Mouse (Mus musculus) adrenal gland, adult 8-10 months (tissue): ENCODE measurements at regions not wholly inside any gene's neighbourhood (a gene's known extent, or its start where the extent isn't known, plus 50 kb on each side); places are given as distances from the start of the nearest gene placed in this dataset.
A peak's percentile ranks its signal among the peaks of the same experiment; 100 is the strongest.
"Not testable (repeated sequence)": the region's sequence is repeated elsewhere in the genome, so short reads cannot be mapped to it uniquely, and the experiment has no call there.

Experiments used
- DNase-seq: peaks from one replicate; pipeline ENCODE4 v3.0.0; 2022

DNA sequence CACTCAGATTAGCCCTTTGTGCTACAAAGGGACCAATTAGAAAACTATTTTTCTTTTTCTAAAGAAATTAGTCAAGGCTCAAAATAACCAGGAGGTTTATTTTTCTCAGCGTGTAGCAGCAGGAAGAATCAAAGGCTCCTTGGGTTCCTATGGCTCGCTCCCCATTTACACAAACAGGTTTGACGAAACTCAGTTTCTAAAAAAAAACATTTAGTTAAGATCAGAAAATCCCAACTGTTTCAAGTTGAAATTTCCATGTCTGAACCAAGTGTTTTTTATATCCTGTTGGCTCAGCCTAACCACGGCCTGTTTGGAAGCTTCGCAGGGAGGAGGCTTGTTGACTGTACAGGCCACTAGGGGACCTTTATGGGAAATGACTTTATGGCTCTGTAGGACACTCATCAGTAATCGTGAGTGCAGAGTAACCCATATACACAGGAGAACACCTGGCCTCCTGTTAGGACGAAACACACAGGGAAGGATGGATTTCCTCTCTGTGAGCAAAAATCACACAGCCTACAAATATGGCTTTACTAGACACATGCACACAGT, 215.6 kb upstream of the Sesn3 start:
- no peak for DNase-seq

DNA sequence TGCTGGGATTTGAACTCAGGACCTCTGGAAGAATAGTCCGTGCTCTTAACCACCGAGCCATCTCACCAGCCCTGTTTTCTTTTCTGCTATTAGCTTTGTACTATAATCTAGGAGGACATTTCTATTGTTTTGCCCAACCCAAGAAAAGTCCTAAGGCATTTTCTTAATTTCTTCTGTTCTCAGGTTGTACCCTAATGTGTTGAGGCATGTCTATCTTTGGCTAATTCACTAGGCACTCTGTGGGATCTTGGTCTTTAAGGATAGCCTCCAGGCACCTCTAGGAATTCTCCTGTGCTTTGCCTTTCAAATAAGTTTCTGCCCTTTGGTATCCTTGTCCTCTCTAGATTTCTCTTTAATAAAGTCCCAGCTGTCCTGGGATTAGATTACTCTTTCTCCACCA, 214.6 kb upstream of the Sesn3 start:
- DNase-seq: no peak

DNA sequence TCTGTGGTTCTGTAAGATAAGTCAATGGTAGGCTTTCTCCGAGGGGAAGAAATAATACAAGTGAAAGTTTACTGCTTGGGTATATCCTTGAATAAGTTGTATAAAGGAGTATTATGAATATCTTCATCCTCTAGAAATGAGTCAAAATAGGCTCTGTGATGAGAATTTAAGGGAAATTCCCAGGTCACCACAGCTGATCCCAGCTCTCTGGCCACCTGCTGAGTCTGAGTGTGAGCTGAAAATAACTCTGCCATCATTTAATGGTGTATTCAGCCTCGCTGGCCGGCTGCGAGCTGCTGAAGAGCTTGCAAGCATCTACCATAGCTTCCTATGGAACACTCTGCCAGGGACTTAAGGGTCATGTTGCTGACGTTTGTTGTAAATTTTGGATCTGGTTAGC, 213.5 kb upstream of the Sesn3 start:
- DNase-seq: no peak

DNA sequence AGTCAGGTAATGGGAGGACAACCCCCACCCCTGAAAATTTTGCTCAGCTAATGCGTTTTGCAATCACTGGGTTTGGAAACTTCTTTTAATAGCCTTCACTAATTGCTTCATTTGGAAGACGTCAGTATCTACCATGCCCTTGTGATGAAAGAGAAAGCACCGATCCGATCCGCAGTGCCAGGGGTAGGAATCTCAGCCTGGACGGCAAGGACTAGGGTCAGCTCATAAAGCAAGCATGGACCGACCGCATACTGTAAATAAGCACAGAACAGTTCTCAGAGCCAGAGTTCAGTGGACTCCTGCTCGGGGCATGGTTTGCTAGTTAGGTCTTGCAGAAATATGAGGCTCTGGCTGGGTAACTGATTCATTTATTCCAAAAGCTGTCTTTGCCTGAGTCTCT, 213.0 kb upstream of the Sesn3 start:
- peak; percentile 50 for DNase-seq

DNA sequence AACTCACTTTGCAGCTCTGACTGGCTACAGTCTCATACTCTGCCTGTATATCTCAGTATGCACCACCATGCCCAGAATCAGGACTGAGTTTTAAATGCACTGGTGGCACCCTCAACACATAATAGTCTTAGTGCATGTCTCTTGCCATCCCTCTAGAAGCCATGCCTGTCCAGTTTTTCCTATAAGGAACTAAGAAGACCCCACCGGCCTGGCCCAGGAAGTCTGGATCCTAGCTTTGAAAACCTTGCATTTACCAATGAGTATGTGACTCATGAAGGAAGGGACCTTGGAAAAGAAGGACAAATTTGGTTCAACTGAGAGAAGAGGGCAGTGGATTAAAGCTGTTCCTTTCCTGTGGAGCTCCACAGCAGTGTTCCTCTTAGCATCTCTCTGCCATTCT, 212.2 kb upstream of the Sesn3 start:
- no peak for DNase-seq

DNA sequence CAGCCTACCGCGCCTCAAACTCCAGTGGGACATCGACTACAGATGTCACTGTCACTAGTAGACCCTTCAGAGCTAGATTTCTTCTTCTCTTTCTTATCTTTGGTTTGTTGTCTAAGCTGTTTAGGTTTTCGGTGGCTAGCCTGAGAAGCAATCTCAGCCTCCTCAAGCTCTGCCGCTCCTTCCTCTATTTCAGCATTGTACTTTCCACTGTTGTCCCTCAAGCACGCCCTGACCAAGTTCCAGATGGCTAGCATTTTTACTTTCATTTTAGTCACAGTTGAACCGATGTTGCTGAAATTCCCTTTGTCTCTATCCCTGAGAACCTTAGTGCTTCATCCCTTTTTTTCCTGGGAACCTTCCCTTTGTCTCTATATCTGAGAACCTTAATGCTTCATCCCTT, 208.1 kb upstream of the Sesn3 start:
- not testable (repeated sequence) for DNase-seq

DNA sequence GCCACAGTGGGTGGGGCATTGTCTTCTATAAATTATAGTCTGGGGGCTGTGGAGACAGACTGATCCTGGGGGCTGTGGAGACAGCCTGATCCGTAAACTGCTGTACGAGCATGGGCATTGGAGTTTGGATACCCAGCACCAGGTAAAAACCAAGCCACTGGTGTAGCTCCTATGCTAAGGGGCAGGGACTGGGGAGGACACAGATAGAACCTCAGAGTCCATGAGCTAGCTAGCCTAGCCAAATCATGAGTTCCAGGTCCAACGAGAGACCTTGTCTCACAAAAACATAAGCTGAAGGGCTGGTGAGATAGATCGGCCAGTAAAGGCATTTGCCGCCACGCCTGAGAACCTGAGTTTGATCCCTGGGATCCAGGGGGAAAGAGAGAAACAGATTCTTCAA, 205.8 kb upstream of the Sesn3 start:
- DNase-seq: no peak

DNA sequence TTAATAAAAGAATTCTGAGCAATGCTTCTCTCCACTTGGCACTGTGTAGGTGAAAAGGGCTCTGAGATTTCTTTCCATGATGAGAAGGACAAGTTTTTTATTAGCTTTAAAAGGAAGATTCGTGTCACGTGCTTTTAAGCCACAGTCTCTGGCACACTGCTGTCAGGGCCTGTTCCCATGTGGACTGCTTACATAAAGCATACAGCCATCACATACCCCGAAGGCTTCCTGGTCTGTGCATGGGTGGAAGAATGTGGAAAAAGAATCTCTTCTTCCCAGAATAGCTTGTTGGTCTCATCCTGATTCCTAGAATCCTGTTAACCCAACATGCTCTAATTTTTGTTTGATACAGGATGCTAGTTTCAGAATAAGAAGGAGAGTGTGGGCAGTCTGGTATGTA, 205.1 kb upstream of the Sesn3 start:
- no peak for DNase-seq

DNA sequence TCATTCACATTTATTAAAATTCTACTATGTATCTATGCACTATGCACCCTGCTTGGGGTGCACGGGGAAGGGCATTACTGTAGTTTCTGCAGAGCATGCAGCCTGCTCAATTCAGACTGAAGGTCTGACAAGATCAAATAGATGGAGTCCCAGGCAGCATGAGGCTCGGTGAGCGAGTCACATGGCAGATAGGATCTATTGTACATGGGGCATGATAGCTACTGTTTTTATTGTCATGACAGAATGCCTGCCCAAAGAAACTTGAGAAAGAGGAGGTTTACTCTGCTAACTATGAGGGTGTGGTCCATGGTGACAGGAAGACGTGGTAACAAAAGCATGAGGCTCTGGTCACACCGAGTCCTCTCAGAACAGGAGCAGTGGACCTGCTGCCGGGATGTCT, 203.1 kb upstream of the Sesn3 start:
- no peak for DNase-seq

DNA sequence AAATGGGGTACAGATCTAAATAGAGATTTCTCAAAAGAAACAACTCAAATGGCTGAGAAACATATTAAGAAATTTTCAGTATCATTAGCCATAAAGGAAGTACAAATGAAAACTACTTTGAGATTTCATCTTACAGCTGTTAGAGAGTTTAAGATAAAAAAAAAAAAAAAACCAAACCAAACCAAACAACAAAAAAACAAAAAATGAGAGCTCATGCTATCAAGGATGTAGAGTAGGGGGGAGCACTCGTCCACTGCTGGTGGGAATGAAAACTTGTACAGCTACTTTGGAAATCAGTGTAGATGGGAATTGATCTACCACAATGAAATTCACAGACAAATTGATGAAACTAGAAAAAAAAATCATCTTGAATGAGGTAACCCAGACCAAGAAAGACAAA, 201.9 kb upstream of the Sesn3 start:
- no peak for DNase-seq

DNA sequence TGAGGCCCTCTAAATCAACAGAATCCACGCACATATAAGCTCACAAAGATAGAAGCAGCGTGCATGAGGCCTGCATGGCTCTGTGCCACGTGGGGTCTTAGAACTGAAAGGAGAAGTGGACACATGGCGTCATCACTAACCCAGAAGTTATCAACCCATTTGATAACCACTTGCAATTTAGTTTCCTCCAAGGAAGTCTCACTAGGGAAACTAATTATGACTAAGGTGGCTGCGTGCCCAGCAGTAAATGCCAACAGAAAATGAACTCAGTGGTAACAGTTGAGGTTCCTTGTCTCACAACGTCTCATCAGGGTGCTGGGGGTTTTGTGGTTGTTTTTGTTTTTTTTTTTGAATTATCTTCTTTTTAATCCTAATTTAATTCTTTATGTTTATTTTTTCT, 200.6 kb upstream of the Sesn3 start:
- DNase-seq: no peak

DNA sequence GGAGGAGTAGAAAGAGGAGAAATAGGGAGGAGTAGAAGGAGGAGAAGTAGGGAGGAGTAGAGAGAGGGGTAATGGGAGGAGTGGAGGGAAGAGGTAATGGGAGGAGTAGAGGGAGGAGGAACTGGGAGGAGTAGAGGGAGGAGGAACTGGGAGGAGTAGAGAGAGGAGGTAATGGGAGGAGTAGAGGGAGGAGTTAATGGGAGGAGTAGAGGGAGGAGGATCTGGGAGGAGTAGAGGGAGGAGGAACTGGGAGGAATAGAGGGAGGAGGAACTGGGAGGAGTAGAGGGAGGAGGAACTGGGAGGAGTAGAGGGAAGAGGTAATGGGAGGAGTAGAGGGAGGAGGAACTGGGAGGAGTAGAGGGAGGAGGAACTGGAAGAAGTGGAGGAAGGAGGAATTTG, 200.0 kb upstream of the Sesn3 start:
- DNase-seq: not testable (repeated sequence)

DNA sequence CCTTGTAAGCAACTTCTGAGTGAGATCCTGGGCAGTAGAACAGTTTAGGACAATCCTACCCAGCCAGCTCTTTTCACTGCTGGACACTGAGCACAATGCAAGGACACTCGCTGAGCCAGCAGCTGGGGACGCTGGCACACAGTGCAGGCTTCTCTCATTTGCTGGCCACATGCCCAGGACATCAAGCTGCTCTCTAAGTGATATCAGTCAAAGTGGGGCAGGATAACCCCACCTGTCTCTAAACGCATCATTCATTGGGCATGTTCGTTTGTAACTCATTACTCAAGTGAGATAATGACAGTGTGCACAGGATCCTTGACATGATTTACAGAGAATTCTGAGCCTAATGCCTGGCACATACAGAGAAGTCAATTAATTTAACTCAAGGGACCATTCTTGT, 199.4 kb upstream of the Sesn3 start:
- DNase-seq: peak; percentile 93

DNA sequence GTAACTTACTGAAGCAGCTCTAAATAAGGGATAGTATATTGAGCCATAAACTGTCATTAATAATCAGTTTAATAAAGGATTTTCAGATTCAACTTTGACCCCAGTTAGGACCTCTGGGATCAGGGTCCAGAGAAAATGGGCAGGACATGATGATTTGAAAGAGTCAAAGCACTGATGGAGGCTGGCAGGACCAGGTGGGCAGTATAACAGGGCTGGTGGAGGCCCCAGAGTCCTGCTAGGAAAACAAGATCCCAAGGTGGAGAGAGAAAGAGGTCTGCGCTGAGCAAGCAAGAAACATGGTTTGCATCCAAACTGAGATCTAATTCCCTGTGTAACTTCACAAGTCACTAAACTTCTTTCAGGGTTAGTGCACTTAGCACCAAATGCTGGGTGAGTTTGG, 199.0 kb upstream of the Sesn3 start:
- no peak for DNase-seq

DNA sequence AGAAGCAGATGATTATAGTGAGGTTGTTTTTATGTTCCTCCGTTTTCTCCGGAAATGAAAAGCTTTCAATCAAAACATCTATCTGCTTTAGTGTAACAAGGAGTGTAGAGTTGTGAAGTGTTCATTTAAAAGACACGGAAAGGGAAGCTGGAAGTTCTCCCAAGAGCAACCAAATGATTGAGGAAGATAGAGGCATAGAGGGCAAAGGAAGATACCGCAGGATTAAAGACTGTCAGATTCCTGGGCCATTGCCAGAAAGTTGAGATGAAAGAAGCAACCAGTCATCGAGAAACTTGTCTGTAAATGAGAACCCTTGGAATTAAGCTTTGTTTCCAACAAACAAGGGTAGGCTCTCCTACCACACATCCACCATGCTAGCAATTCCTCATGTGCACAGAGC, 198.1 kb upstream of the Sesn3 start:
- DNase-seq: no peak

DNA sequence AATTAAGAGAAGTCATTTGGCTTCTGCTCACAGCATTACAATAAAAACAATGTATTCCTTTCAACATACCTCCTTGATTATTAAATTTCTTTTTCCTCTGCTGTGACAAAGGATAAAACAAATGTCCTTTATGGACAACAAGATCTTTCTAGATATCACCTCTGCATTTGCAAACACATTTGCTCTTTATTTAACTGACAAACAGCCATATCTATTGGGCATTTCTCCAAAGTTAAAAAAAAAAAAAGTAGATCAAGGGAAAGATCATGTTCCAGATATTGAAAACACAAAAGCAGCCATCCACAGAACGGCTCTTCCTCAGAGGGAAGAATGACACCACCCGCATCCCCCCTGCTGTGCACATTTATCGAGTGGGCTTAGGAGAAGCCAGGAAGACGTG, 193.7 kb upstream of the Sesn3 start:
- no peak for DNase-seq

DNA sequence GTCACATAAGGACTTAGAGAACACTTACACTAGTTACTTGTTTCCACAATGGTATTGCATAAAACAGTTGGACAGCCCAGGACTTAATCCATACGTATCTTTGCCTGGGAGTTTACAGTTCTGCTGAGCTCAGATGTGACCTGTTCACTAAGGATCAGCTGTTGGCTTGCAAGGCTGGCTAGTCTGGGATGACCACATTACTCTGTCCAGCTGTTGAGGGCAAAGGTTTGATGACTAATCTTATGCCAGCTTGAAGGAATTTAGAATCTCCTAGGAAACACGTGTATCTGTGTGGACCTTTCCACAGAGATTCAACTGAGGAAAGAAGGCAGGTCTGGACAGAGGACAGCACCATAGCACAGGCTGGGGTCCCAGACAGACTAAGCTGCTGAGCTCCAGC, 188.7 kb upstream of the Sesn3 start:
- DNase-seq: no peak

DNA sequence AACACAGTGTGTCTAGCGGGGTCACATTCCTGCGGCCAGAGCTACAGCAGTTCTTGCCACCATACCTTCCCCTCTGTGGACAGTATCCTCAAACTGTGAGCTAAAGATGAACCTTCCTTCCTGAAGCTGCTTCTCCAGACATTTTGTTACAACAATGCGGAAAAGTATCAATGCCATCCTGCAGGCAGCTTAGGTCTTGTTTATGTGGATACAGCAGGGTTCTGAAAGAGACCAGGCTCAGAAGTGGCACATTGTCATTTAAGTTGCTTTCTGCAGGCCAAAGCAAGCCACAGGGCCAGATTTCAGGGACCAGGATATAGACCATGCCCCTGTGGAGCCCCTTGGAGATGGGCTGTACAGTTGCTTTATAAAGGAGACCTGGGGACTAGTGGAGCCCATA, 188.3 kb upstream of the Sesn3 start:
- no peak for DNase-seq

DNA sequence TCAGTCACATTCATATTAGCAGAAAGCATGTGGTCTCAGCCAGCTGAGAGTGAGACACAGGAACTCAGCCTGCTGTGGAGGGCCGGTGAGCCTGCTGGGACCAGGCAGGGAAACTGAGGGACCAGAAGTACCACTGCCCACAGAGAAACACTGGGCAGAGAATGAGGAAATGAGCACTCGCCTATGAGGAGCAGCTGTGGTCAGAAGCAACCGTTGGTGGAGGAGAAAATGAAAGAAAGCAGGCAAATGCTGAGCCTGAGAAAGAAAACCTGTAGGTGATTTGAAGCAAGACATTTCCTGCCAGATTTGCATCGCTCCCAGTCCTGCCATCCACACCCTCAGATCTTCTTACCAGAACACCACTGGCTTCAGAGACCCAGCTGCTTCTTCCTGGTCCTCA, 187.0 kb upstream of the Sesn3 start:
- no peak for DNase-seq

DNA sequence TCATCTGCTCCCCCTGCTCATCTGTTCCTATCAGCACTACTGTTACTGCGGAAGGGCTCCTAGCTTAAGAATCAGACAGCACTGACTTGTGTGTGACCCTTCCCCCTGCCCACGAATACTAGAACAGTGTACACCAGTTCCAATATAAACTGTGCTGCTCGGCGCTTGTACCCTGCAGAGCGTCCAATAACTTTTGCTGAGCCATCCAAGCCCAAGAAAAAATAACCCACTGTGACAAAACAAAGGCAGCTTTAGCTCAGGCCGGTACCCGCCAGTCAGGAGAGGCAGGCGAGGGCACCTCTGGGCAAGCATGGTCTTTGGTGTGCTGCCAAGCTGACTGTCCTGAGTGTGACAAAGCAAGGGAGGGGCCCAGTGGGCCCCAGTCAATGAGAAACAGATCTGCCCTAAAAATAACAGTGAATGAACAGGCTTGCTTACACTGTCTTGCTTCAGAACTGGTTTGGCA, 185.0 kb upstream of the Sesn3 start:
- no peak for DNase-seq

DNA sequence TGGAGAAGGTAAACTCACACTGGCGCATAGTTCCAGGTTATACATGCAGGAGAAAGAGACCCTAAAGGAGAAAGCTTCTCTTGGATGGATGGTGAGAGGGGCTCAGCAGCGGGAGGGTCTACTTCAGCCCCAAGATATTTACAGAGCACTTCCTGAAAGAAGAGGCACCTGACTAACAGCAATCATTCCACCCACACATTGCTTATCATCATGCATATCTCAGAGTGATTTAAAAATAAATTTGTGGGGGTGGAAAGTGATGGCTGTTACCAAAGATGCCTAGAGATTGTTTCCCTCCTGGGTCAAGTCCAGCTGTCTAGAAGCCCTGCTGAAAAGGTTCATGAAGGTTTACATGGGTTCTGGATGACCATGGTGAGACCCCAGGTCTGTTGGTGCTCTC, 184.4 kb upstream of the Sesn3 start:
- no peak for DNase-seq

DNA sequence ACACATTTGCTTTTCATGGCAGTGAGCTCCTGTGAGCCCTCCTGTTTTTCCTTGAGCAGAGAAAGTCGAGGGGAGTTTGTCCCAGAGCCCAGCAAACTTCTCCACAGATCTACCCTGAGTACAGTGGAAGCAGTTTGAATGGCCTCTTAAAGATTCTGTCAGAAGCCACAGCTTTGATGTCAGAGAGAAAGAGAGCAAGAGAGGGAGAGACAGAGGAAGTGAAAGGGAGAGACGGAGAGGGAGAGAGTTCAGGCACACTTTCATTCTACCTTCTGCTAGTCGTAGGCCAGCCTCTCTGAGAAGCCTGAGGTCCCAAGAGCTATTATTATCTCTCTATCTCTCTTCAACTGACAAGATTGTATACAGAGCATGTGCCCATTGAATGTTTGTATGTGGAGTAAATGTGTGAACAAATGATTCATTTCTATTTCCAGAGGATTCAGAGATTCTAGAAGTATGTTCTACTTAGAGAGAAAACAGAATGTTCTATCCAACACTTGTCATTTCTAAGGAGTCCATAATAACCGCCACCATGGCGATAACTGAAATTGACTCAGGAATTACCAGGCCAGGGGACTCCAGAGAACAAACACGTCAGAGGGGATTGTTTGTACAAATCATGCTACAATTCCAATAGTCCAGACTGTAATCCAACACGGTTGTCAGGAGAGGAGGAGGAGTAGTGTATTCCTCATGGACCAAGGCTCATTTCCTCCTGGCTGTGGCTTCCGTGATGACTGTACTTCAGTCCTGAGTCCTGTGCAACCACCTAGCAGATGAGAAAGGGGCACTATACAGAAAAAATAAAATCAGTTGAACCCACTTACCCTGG, 183.6 kb upstream of the Sesn3 start:
- no peak for DNase-seq

DNA sequence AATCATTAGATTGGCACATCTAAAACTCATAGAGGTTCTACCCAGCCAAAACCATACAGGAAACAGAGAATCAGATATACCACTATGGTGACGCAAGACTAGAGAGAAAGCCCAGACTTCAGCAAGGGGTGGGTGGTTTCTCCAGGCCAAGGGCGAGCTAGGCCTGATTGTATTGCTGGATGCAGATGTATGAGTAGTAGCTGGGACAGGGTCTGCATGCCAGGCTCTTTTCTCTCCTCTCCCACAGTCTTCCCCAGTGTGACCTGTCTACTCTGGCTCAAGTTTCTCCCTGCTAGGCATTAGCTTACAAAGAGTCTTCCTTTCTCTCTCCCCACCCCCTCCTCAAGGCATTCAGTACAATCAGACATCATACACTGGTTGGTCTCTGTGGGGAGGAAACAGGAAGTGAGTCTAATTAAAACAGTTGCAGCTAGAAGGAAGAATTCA, 181.8 kb upstream of the Sesn3 start:
- DNase-seq: no peak

DNA sequence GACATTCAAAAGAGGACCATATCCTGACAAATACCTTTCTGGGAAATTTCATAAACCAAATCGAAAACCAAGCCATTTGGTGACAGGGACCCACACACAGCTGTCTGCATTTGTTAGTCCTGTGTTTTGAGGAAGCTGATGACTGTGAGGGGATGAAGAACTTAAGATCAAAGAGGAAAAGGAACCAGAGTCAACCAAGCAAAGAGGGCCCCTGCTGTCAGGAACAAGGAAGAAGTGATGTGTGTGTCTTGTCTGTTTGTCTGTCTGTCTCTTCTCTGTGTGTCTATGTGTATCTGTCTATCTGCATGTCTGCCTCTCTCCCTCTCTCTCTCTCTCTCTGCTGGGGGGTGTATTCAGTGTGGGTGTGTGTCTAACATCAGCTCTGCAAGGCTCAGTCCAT, 171.3 kb upstream of the Sesn3 start:
- no peak for DNase-seq

DNA sequence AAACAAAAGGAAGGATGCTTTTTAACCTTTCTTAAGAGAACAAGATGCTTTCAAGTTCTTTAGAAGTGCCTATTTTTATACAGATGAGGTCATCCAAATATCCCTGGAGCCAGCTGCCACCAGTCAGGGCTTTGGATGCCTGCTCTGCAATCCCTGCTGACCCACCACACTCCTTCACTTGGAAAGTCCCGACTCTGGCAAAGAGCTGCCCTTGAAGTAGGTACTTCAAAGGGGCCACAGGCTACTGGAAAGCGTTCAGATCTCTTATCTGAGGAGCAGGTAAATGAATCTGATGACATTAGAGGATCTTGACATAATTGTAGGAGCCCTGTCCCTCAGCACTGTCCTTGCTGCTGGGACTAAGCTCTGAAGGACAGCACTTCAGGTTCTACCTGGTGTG, 169.9 kb upstream of the Sesn3 start:
- DNase-seq: peak; percentile 62
